Mouse (Mus musculus) ES-E14 (cell line): ENCODE results near the gene Kazald1.

ENCODE experiments used
- CHD2 ChIP-seq: IDR thresholded peaks from 2 replicates; pipeline ENCODE4 v1.6.1; 2014; ENCODE audit warnings: mild to moderate bottlenecking, low read depth, low read length, inconsistent platforms
- HCFC1 ChIP-seq: IDR thresholded peaks from 2 replicates; pipeline ENCODE4 v1.6.1; 2012; ENCODE audit warnings: low read length, inconsistent platforms, borderline replicate concordance; ENCODE audit not compliant: insufficient read depth
- ZC3H11A ChIP-seq: IDR thresholded peaks from 2 replicates; pipeline ENCODE4 v1.6.1; 2012; ENCODE audit warnings: low read depth, mild to moderate bottlenecking, inconsistent platforms, low read length, borderline replicate concordance
- ZNF384 ChIP-seq: IDR thresholded peaks from 2 replicates; pipeline ENCODE4 v1.6.1; 2012; ENCODE audit warnings: low read depth, low read length, inconsistent platforms

DNA sequence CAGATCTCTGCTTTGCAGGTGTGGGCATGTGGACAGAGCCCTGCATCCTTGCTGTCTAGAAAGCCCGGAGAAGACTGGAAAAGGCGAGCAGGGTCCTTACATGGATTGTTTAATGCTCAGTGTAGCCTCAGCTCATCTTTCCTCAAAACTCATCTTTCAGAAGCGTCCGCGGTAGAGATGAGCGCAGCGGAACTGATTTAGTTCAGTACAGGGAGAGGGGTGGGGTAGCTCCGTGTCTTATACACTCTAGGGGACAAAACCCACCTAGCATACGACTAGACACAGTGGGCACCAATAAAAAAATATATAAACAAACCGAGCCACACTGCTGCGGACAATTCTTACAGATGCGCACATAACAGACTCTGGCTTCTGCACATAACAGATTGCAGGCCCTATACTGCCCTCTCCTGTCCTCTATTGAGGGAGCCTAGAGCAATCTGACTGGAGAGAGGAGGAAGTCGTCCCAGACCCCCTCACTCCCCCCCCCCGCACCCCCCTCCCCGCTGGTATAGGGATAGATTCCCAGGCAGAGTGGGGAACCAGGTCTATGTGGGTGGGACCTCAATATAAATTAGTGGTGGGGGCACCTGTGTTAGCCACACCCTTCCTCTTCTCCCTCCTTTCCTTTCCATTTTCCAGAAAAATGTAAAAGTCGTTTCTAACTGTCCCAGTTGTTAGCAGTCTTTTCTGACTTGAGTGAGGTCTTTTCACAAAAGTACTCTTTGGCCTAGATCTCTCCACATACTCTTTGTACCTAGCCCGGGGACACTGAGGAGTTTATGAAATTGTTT lies 4.1 kb downstream of the Kazald1 start:
- TF ChIP-seq CHD2, result no peak
- no peak for TF ChIP-seq ZNF384
- no peak for TF ChIP-seq ZC3H11A
- TF ChIP-seq HCFC1, result no peak
